Mouse (Mus musculus): ENCODE data around the gene Sh2d7. TPM values are rescaled to one million over a fixed set of nuclear protein-coding genes. Genes with fewer than 3 reads are reported as not detected.

The Sh2d7 gene
- polyA plus RNA-seq, 1 experiment from 2014 or later: not detected

DNA sequence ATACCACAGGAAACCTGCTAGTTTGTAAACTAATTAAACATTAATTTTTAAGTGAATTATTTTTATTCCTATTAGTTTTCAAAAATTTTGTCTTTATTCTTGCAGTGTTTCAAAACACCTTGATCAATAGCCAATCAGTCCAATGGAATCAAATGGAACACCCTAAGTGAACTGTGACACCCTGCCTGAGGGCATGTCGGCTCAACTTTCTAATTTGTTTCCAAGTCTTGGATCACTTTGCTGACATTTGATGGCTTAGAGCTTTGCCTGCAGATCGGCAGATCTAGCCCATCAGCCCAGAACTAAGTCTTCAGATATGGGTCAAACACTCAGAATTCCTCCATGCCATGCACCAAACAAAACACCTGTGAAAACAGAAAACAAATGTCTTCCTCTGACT lies 22.8 kb upstream of the Sh2d7 start:
- Histone ChIP-seq H3K9me3 (ENCODE audit: control insufficient read depth, low read length) (no peaks in the 10 kb centered on the region), H3K9ac (ENCODE audit: low read length) (no peak overlapping the region), H3K4me1 (ENCODE audit: control insufficient read depth, insufficient read depth, low read length) (no peaks in the 10 kb centered on the region), H3K27ac (ENCODE audit: low read depth, low read length) (no peak overlapping the region), H3K4me2 (no peak overlapping the region), H3K36me3 (ENCODE audit: control insufficient read depth, insufficient read depth, low read length) (no peaks in the 10 kb centered on the region), H3K27me3 (ENCODE audit: control insufficient read depth, insufficient read depth, low read length) (no peaks in the 10 kb centered on the region), H3K4me3 (ENCODE audit: low read depth, low read length) (no peak overlapping the region)
- 81% methylated on average over 2 of the region's 2 CpGs for WGBS
- DNase-seq (ENCODE audit: low spot score, missing footprints): no peak
- ATAC-seq (ENCODE audit: low FRiP score): no peak

- 75% methylated on average over 7 of the region's 7 CpGs for WGBS
- no peak overlapping the region for H3K4me2 ChIP-seq
- no peaks in the 10 kb centered on the region for H3K27me3 ChIP-seq (ENCODE audit: control insufficient read depth, insufficient read depth, low read length)
- H3K9ac ChIP-seq (ENCODE audit: low read length): no peak overlapping the region
- DNase-seq (ENCODE audit: low spot score, missing footprints) (no peak), ATAC-seq (ENCODE audit: low FRiP score) (no peak)
- H3K36me3 ChIP-seq (ENCODE audit: control insufficient read depth, insufficient read depth, low read length): no peaks in the 10 kb centered on the region
- H3K9me3 ChIP-seq (ENCODE audit: control insufficient read depth, low read length): no peaks in the 10 kb centered on the region
- H3K4me1 ChIP-seq (ENCODE audit: control insufficient read depth, insufficient read depth, low read length): no peaks in the 10 kb centered on the region
- H3K4me3 ChIP-seq (ENCODE audit: low read depth, low read length): no peak overlapping the region
- H3K27ac ChIP-seq (ENCODE audit: low read depth, low read length): no peak overlapping the region
Measured at GRCm38 (mm10) chr9:54518921-54519320, 19.9 kb upstream of the Sh2d7 start.

DNA sequence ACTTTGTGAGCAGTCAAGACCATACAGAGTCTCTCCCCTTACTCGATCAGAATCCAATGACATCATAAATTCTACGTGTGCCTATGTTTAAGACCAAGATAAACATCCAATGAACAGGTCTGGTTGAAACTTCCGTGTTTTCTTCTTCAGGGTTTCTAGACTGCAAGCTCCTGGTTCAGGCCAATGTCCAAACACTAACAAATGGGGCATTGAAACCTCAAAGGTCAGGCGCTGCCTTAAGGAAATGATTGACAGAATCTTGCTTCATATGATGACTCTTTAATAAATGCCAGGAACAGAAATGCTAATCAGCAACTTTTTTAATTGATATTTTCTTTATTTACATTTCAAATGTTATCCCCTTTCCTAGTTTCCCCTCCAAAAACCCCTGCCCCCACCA lies 18.5 kb upstream of the Sh2d7 start:
- H3K9ac ChIP-seq (ENCODE audit: low read length): no peak overlapping the region
- H3K4me2 ChIP-seq: no peak overlapping the region
- H3K4me1 ChIP-seq (ENCODE audit: control insufficient read depth, insufficient read depth, low read length): no peaks in the 10 kb centered on the region
- no peak overlapping the region for H3K4me3 ChIP-seq (ENCODE audit: low read depth, low read length)
- H3K27me3 ChIP-seq (ENCODE audit: control insufficient read depth, insufficient read depth, low read length): no peaks in the 10 kb centered on the region
- no peak for DNase-seq (ENCODE audit: low spot score, missing footprints)
- no peaks in the 10 kb centered on the region for H3K9me3 ChIP-seq (ENCODE audit: control insufficient read depth, low read length)
- H3K36me3 ChIP-seq (ENCODE audit: control insufficient read depth, insufficient read depth, low read length): no peaks in the 10 kb centered on the region
- WGBS: 86% methylated on average over 4 of the region's 4 CpGs
- no peak overlapping the region for H3K27ac ChIP-seq (ENCODE audit: low read depth, low read length)
- no peak for ATAC-seq (ENCODE audit: low FRiP score)

DNA sequence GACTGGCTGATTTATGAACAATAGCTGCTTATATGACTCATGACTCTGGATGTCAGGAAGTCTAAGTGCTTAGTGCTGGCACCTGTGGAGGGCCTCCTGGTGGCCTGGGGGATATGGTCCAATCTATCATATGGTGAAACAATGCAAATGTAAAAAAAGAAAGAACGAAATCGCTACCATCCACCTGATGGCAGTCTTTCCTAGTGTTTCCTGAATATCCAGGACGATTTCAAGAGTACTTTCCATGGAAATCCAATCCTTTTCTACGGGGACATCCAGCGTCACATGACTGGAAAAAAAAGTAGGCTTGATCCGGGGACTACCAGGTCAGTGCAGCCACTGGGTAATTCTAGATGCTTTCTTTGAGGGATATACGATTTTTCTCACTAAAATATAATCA lies 11.1 kb upstream of the Sh2d7 start:
- Histone ChIP-seq H3K27me3 (ENCODE audit: control insufficient read depth, insufficient read depth, low read length) (no peaks in the 10 kb centered on the region), H3K4me2 (no peak overlapping the region), H3K4me3 (ENCODE audit: low read depth, low read length) (no peak overlapping the region), H3K9ac (ENCODE audit: low read length) (no peak overlapping the region), H3K36me3 (ENCODE audit: control insufficient read depth, insufficient read depth, low read length) (no peaks in the 10 kb centered on the region), H3K27ac (ENCODE audit: low read depth, low read length) (no peak overlapping the region), H3K9me3 (ENCODE audit: control insufficient read depth, low read length) (no peaks in the 10 kb centered on the region), H3K4me1 (ENCODE audit: control insufficient read depth, insufficient read depth, low read length) (no peaks in the 10 kb centered on the region)
- no peak for ATAC-seq (ENCODE audit: low FRiP score)
- 84% methylated on average over 7 of the region's 7 CpGs for WGBS
- no peak for DNase-seq (ENCODE audit: low spot score, missing footprints)

DNA sequence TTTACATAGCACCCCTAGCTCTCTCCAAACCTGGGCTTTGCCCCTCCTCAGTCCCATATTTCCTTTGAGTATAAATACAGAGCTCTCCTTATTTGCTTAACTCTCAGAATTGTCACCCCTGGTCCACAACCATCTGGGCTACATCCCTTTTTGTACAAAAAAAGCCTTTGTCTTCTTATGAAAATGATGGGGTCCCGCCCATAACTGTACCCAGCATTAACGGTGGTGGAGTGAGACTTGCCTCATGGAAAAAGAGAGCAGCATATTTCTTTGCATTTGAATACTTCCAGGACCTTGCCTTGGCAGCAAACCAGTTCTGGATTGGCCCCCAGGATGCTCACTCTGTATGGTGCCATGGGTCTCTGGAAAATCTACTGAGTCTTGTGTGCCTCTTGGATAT lies 8.8 kb upstream of the Sh2d7 start:
- Histone ChIP-seq H3K27me3 (ENCODE audit: control insufficient read depth, insufficient read depth, low read length) (no peaks in the 10 kb centered on the region; the same call in 1 of the 2 replicates), H3K4me3 (ENCODE audit: low read depth, low read length) (no peak overlapping the region), H3K9ac (ENCODE audit: low read length) (no peak overlapping the region), H3K9me3 (ENCODE audit: control insufficient read depth, low read length) (no peaks in the 10 kb centered on the region), H3K4me2 (no peak overlapping the region), H3K36me3 (ENCODE audit: control insufficient read depth, insufficient read depth, low read length) (no peaks in the 10 kb centered on the region), H3K27ac (ENCODE audit: low read depth, low read length) (no peak overlapping the region), H3K4me1 (ENCODE audit: control insufficient read depth, insufficient read depth, low read length) (no peaks in the 10 kb centered on the region)
- 86% methylated on average over 2 of the region's 2 CpGs for WGBS
- no peak for ATAC-seq (ENCODE audit: low FRiP score)
- no peak for DNase-seq (ENCODE audit: low spot score, missing footprints)

GRCm38 (mm10) chr9:54530836-54531235 lies 7.9 kb upstream of the Sh2d7 start:
- H3K4me2 ChIP-seq: no peak overlapping the region
- H3K27ac ChIP-seq (ENCODE audit: low read depth, low read length): no peak overlapping the region
- DNase-seq (ENCODE audit: low spot score, missing footprints) (no peak), ATAC-seq (ENCODE audit: low FRiP score) (no peak)
- no peak overlapping the region for H3K9ac ChIP-seq (ENCODE audit: low read length)
- no peaks in the 10 kb centered on the region for H3K36me3 ChIP-seq (ENCODE audit: control insufficient read depth, insufficient read depth, low read length)
- no peaks in the 10 kb centered on the region for H3K9me3 ChIP-seq (ENCODE audit: control insufficient read depth, low read length)
- H3K4me3 ChIP-seq (ENCODE audit: low read depth, low read length): no peak overlapping the region
- H3K27me3 ChIP-seq (ENCODE audit: control insufficient read depth, insufficient read depth, low read length): no peaks in the 10 kb centered on the region; the same call in 1 of the 2 replicates
- H3K4me1 ChIP-seq (ENCODE audit: control insufficient read depth, insufficient read depth, low read length): no peaks in the 10 kb centered on the region
- 86% methylated on average over 6 of the region's 6 CpGs for WGBS

DNA sequence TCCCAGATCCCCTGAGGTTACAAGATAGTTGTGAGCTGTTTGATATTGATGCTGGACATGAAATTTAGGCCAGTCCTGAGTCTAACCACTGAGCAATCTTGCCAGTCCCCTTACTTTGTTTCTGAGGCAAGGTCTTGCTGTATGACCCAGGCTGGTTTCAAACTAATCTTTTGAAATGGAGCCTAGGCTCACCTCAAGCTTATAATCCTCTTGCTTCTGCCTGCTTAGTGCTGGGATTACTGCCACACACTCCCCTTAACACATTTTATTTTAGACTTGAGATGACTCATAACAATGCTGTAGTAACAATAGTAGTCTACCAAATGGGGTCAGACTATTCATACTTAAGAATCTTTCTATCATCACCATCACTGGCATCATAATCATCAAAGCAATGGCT lies 7.4 kb upstream of the Sh2d7 start:
- H3K4me3 ChIP-seq (ENCODE audit: low read depth, low read length): no peak overlapping the region
- no peaks in the 10 kb centered on the region for H3K4me1 ChIP-seq (ENCODE audit: control insufficient read depth, insufficient read depth, low read length)
- no peak overlapping the region for H3K9ac ChIP-seq (ENCODE audit: low read length)
- no peak overlapping the region for H3K4me2 ChIP-seq
- H3K27ac ChIP-seq (ENCODE audit: low read depth, low read length): no peak overlapping the region
- H3K27me3 ChIP-seq (ENCODE audit: control insufficient read depth, insufficient read depth, low read length): no peaks in the 10 kb centered on the region; the same call in 1 of the 2 replicates
- DNase-seq (ENCODE audit: low spot score, missing footprints) (no peak), ATAC-seq (ENCODE audit: low FRiP score) (no peak)
- H3K9me3 ChIP-seq (ENCODE audit: control insufficient read depth, low read length): no peaks in the 10 kb centered on the region
- no peaks in the 10 kb centered on the region for H3K36me3 ChIP-seq (ENCODE audit: control insufficient read depth, insufficient read depth, low read length)

- H3K27ac ChIP-seq (ENCODE audit: low read depth, low read length): no peak overlapping the region
- DNase-seq (ENCODE audit: low spot score, missing footprints) (no peak), ATAC-seq (ENCODE audit: low FRiP score) (no peak)
- no peaks in the 10 kb centered on the region for H3K9me3 ChIP-seq (ENCODE audit: control insufficient read depth, low read length)
- H3K36me3 ChIP-seq (ENCODE audit: control insufficient read depth, insufficient read depth, low read length): no peaks in the 10 kb centered on the region
- H3K27me3 ChIP-seq (ENCODE audit: control insufficient read depth, insufficient read depth, low read length): no peaks in the 10 kb centered on the region; the same call in 1 of the 2 replicates
- no peak overlapping the region for H3K4me3 ChIP-seq (ENCODE audit: low read depth, low read length)
- no peak overlapping the region for H3K4me2 ChIP-seq
- WGBS: 97% methylated on average over 2 of the region's 2 CpGs
- H3K4me1 ChIP-seq (ENCODE audit: control insufficient read depth, insufficient read depth, low read length): no peaks in the 10 kb centered on the region
- no peak overlapping the region for H3K9ac ChIP-seq (ENCODE audit: low read length)
Measured at GRCm38 (mm10) chr9:54532926-54533325, 5.9 kb upstream of the Sh2d7 start.

- Histone ChIP-seq H3K27ac (ENCODE audit: low read depth, low read length) (no peak overlapping the region), H3K4me2 (no peak overlapping the region), H3K9ac (ENCODE audit: low read length) (no peak overlapping the region), H3K4me1 (ENCODE audit: control insufficient read depth, insufficient read depth, low read length) (no peaks in the 10 kb centered on the region), H3K9me3 (ENCODE audit: control insufficient read depth, low read length) (no peaks in the 10 kb centered on the region), H3K4me3 (ENCODE audit: low read depth, low read length) (no peak overlapping the region), H3K36me3 (ENCODE audit: control insufficient read depth, insufficient read depth, low read length) (no peaks in the 10 kb centered on the region), H3K27me3 (ENCODE audit: control insufficient read depth, insufficient read depth, low read length) (no peaks in the 10 kb centered on the region; the same call in 1 of the 2 replicates)
- DNase-seq (ENCODE audit: low spot score, missing footprints) (no peak), ATAC-seq (ENCODE audit: low FRiP score) (no peak)
- WGBS: 72% methylated on average over 5 of the region's 5 CpGs
Measured at GRCm38 (mm10) chr9:54533975-54534374, 4.8 kb upstream of the Sh2d7 start.

DNA sequence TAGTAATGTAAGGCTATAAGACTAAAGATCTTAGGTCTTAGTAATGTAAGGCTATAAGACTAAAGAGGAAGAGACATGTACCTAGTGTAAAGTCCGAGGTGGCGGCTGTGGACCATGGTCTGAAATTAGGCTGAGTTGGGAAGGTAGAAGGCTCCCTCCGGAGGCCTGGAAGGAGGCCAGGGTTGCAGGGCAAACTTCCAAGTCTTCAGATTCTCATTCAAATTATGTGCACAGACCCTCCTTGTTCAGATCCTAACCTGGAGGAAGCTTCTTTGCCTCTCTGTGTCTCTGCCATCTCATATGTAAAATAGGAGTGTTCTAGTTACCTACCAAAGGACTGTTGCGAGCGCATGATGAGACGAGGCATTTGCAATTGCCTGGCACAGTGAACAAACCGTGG lies 2.5 kb upstream of the Sh2d7 start:
- ATAC-seq (ENCODE audit: low FRiP score) (no peak), DNase-seq (ENCODE audit: low spot score, missing footprints) (no peak)
- Histone ChIP-seq H3K9ac (ENCODE audit: low read length) (no peak overlapping the region), H3K4me2 (no peak overlapping the region), H3K4me3 (ENCODE audit: low read depth, low read length) (no peak overlapping the region), H3K27ac (ENCODE audit: low read depth, low read length) (no peak overlapping the region), H3K9me3 (ENCODE audit: control insufficient read depth, low read length) (no peaks in the 10 kb centered on the region), H3K27me3 (ENCODE audit: control insufficient read depth, insufficient read depth, low read length) (no peaks in the 10 kb centered on the region; the same call in 1 of the 2 replicates), H3K4me1 (ENCODE audit: control insufficient read depth, insufficient read depth, low read length) (no peaks in the 10 kb centered on the region), H3K36me3 (ENCODE audit: control insufficient read depth, insufficient read depth, low read length) (no peaks in the 10 kb centered on the region)
- WGBS: 90% methylated on average over 7 of the region's 7 CpGs

Measured in midbrain, embryonic 11.5 days (tissue).